Mouse (Mus musculus): ENCODE measurements around the gene Spata48. TPM values are rescaled to one million over a fixed set of nuclear protein-coding genes. Genes with fewer than 3 reads are reported as not detected.

Gene Spata48
- polyA plus RNA-seq, 1 experiment from 2014 or later = 1.8 TPM

Other genes starting within 250 kb of the Spata48 start
- gene Zpbp, start 314 bp downstream of the Spata48 start, polyA plus RNA-seq (2015; fragmentation: Nextera tagmentation; extraction: Ambion mirVana) = 0.57 and 0.59 TPM in 2 replicates
- gene 4930512M02Rik, start 165.7 kb downstream of the Spata48 start, polyA plus RNA-seq (2015; fragmentation: Nextera tagmentation; extraction: Ambion mirVana) = not detected in 2 replicates
- gene Ikzf1, start 222.9 kb downstream of the Spata48 start, polyA plus RNA-seq (2015; fragmentation: Nextera tagmentation; extraction: Ambion mirVana) = 0.85 and 1.3 TPM in 2 replicates

Data from kidney, embryonic 15.5 days (tissue).